Mouse (Mus musculus): ENCODE results near the gene Rps10. TPM values are rescaled to one million over a fixed set of nuclear protein-coding genes. Genes with fewer than 3 reads are reported as not detected.
A peak's percentile ranks its signal among the peaks of the same experiment; 100 is the strongest.
"Not testable (repeated sequence)": the region's sequence is repeated elsewhere in the genome, so short reads cannot be mapped to it uniquely, and the experiment has no call there.

Gene Rps10
- polyA plus RNA-seq, 1 experiment from 2014 or later: 875 TPM

GRCm38 (mm10) chr17:27638921-27639332, 2.5 kb upstream of the Rps10 start:
- peaks cover 8% of the 10 kb centered on the region for H3K36me3 ChIP-seq
- peaks cover 24% of the 10 kb centered on the region for H3K4me1 ChIP-seq
- H3K27me3 ChIP-seq (ENCODE audit: low read depth, poor library complexity, severe bottlenecking): no peaks in the 10 kb centered on the region
- H3K9me3 ChIP-seq (replicated peaks): no peaks in the 10 kb centered on the region
- no peak overlapping the region for H3K27ac ChIP-seq
- 81% methylated on average over 20 of the region's 20 CpGs for WGBS
- H3K4me3 ChIP-seq: no peak overlapping the region
- no peak for DNase-seq (ENCODE audit: low spot score)

DNA sequence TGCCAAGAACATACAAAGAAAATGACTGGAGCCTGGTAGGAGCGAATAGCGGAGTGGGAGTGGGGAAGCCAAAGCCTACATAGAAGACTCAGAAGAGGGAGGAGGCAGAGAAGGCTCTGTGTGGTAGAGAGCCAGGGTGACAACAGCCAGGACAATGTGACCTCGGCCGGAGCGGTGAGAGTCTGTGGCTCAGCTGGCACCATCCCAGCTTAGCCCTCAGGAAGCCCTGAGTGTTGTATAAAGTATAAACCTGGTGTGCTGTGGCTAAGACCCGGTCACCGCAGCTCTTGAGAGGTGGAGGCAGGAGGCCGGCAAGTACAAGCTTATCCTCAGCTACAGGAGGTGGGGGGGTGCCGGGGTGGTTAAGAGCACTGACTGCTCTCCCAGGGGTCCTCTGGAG, 864 bp upstream of the Rps10 start:
- no peak for DNase-seq (ENCODE audit: low spot score)
- Histone ChIP-seq H3K9me3 (replicated peaks) (no peaks in the 10 kb centered on the region), H3K4me1 (peaks cover 29% of the 10 kb centered on the region), H3K36me3 (peaks cover 24% of the 10 kb centered on the region), H3K4me3 (no peak overlapping the region), H3K27ac (no peak overlapping the region), H3K27me3 (ENCODE audit: low read depth, poor library complexity, severe bottlenecking) (no peaks in the 10 kb centered on the region)
- WGBS: 74% methylated on average over 9 of the region's 9 CpGs

- H3K36me3 ChIP-seq: peaks cover 42% of the 10 kb centered on the region
- H3K27me3 ChIP-seq (ENCODE audit: low read depth, poor library complexity, severe bottlenecking); H3K9me3 ChIP-seq (replicated peaks); DNase-seq (ENCODE audit: low spot score): not testable (repeated sequence)
- WGBS: 53% methylated on average over 9 of the region's 9 CpGs
- H3K27ac ChIP-seq: peak overlapping the region; percentile 96
- peak overlapping the region; percentile 99 for H3K4me3 ChIP-seq
- peaks cover 41% of the 10 kb centered on the region for H3K4me1 ChIP-seq
Measured at GRCm38 (mm10) chr17:27635575-27635903, 930 bp downstream of the Rps10 start.

GRCm38 (mm10) chr17:27634871-27635574, 1.4 kb downstream of the Rps10 start, which contains the start of gene RPS10-NUDT3:
TSS of gene RPS10-NUDT3 (minus strand) at chr17:27635222.
- Histone ChIP-seq H3K4me3 (peak within 1 kb of the TSS; percentile 99), H3K4me1 (peaks cover 43% of the 10 kb centered on the region), H3K27me3 (ENCODE audit: low read depth, poor library complexity, severe bottlenecking) (no peaks in the 10 kb centered on the region), H3K27ac (peak within 1 kb of the TSS; percentile 96), H3K9me3 (replicated peaks) (no peaks in the 10 kb centered on the region), H3K36me3 (peaks cover 47% of the 10 kb centered on the region)
- DNase-seq (ENCODE audit: low spot score): peak; percentile 97
- WGBS: under 1% methylated on average over 71 of the region's 72 CpGs

DNA sequence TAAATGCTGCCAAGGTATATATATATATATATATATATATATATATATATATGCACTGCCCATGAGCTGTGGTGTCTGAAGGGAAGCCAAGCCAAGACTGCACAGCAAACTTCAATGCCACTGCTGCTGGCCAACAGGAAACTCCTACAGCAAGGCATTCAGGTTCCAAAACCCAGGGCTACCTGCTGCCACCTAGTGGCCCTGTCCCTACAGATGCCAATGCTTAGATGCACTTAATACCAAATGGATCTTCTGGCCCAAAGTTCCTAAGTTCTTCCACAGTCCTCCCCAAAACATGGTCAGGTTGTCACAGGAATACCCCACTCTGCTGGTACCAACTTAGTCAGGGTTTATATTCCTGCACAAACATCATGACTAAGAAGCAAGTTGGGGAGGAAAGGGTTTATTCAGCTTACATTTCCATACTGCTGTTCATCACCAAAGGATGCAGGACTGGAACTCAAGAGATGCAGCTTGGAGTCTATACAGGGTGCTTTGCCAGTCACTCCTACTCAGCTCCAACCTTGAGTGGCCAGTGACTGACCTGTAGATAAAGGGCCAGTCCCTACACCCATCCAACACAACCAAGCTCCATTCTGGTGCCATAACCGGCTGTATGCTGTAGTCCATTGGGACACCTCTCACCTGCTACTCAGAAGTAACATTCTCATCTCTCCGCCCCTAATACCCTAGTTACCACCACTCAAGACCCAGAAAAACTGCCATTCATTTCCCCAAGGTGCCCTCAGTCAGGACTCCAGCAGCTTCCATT, 7.0 kb downstream of the Rps10 start:
- no peak overlapping the region for H3K4me3 ChIP-seq
- no peaks in the 10 kb centered on the region for H3K9me3 ChIP-seq (replicated peaks)
- peaks cover 60% of the 10 kb centered on the region for H3K36me3 ChIP-seq
- peaks cover 51% of the 10 kb centered on the region for H3K4me1 ChIP-seq
- peak; percentile 81 for DNase-seq (ENCODE audit: low spot score)
- WGBS: 75% methylated on average over 2 of the region's 2 CpGs
- H3K27me3 ChIP-seq (ENCODE audit: low read depth, poor library complexity, severe bottlenecking): no peaks in the 10 kb centered on the region
- H3K27ac ChIP-seq: no peak overlapping the region

DNA sequence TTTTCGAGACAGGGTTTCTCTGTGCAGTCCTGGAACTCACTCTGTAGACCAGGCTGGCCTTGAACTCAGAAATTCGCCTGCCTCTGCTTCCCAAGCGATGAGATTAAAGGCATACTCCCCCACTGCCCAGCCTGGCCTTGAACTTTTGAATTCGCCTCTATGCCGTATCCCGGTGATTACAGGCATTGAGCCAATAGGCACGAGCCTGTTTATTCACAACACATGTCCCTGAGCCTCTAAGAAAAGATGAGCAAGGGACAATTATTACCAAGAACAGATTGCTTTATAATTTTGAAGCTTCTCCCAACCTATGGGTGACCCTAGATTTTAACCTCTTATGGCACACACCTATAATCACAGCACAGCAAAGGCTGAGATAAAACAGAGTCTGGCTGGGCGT, 8.1 kb downstream of the Rps10 start:
- WGBS: 89% methylated on average over 8 of the region's 8 CpGs
- peaks cover 53% of the 10 kb centered on the region for H3K4me1 ChIP-seq
- peaks cover 50% of the 10 kb centered on the region for H3K36me3 ChIP-seq
- H3K27me3 ChIP-seq (ENCODE audit: low read depth, poor library complexity, severe bottlenecking): no peaks in the 10 kb centered on the region
- H3K4me3 ChIP-seq: no peak overlapping the region
- no peak for DNase-seq (ENCODE audit: low spot score)
- H3K27ac ChIP-seq: no peak overlapping the region
- no peaks in the 10 kb centered on the region for H3K9me3 ChIP-seq (replicated peaks)

- Histone ChIP-seq H3K27ac (no peak overlapping the region), H3K4me3 (no peak overlapping the region), H3K36me3 (peaks cover 41% of the 10 kb centered on the region), H3K4me1 (peaks cover 45% of the 10 kb centered on the region), H3K27me3 (ENCODE audit: low read depth, poor library complexity, severe bottlenecking) (no peaks in the 10 kb centered on the region), H3K9me3 (replicated peaks) (no peaks in the 10 kb centered on the region)
- no peak for DNase-seq (ENCODE audit: low spot score)
- WGBS: 57% methylated on average over 5 of the region's 5 CpGs
Measured at GRCm38 (mm10) chr17:27627451-27627850, 9.0 kb downstream of the Rps10 start.

GRCm38 (mm10) chr17:27626681-27627080, 9.8 kb downstream of the Rps10 start:
- H3K36me3 ChIP-seq: peaks cover 33% of the 10 kb centered on the region
- no peak for DNase-seq (ENCODE audit: low spot score)

GRCm38 (mm10) chr17:27625455-27626251, 10.8 kb downstream of the Rps10 start:
- Histone ChIP-seq H3K27ac (no peak overlapping the region), H3K4me3 (no peak overlapping the region), H3K9me3 (replicated peaks) (no peaks in the 10 kb centered on the region), H3K27me3 (ENCODE audit: low read depth, poor library complexity, severe bottlenecking) (no peaks in the 10 kb centered on the region), H3K36me3 (peaks cover 23% of the 10 kb centered on the region), H3K4me1 (peaks cover 41% of the 10 kb centered on the region)
- 36% methylated on average over 7 of the region's 7 CpGs for WGBS
- no peak for DNase-seq (ENCODE audit: low spot score)

More at GRCm38 (mm10) chr17:27626681-27627080, 9.8 kb downstream of the Rps10 start:
- H3K4me1 ChIP-seq: peaks cover 39% of the 10 kb centered on the region
- H3K27me3 ChIP-seq (ENCODE audit: low read depth, poor library complexity, severe bottlenecking): no peaks in the 10 kb centered on the region
- H3K4me3 ChIP-seq: no peak overlapping the region
- H3K27ac ChIP-seq: no peak overlapping the region
- H3K9me3 ChIP-seq (replicated peaks): no peaks in the 10 kb centered on the region
- 27% methylated on average over 5 of the region's 5 CpGs for WGBS

- peaks cover 23% of the 10 kb centered on the region for H3K36me3 ChIP-seq
- H3K4me3 ChIP-seq: peak within 1 kb of the TSS; percentile 86
- no peaks in the 10 kb centered on the region for H3K27me3 ChIP-seq (ENCODE audit: low read depth, poor library complexity, severe bottlenecking)
- H3K4me1 ChIP-seq: peaks cover 45% of the 10 kb centered on the region
- peak within 1 kb of the TSS; percentile 98 for H3K27ac ChIP-seq
- no peaks in the 10 kb centered on the region for H3K9me3 ChIP-seq (replicated peaks)
- DNase-seq (ENCODE audit: low spot score): peak; percentile 93
- WGBS: 8% methylated on average over 87 of the region's 91 CpGs
Measured at GRCm38 (mm10) chr17:27623360-27624326, 12.8 kb downstream of the Rps10 start, which contains the start of gene Nudt3. TSS of gene Nudt3 (minus strand) at chr17:27623495.

DNA sequence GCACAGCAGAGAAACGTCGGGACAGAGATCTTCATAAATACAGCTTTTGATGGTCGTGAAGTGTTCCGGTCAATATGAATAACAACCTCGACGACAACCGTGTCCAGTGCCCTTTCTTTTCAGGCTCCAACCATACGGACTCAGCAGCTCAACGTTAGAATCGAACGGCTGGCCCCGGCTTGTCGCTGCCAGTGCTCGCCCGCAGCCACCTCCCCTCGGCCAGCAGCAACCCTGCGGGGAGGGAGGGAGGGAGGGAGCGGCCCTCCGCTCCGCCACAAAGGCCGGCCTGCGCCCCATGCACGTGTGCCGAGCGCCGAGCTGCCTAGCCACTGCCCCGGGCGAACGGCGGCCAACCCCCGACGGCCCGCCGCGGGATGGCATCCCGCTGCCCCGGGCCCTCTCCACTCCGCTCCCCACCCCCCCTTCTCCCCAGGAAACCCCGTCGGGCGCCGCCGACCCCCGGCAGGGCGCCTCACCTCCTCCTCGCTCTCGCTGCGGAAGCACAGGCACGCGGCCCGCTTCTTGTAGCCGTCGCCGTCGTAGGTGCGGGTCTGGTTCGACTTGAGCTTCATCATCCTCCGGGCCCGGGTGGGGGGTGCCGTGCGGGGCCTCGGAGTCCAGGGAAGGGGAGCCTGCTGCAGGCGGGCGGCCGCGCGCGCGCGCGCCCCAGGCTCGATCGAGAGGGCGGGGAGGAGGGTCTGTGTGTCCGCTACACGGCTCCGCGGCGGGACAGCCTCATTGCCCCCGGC, 13.7 kb downstream of the Rps10 start:
- H3K4me1 ChIP-seq: peaks cover 45% of the 10 kb centered on the region

More for the DNA sequence above, 13.7 kb downstream of the Rps10 start:
- Histone ChIP-seq H3K9me3 (replicated peaks) (no peaks in the 10 kb centered on the region; the same call in 1 of the 2 replicates), H3K36me3 (peaks cover 27% of the 10 kb centered on the region), H3K27ac (peak overlapping the region; percentile 98), H3K4me3 (peak overlapping the region; percentile 86), H3K27me3 (ENCODE audit: low read depth, poor library complexity, severe bottlenecking) (no peaks in the 10 kb centered on the region)
- DNase-seq (ENCODE audit: low spot score): peak; percentile 80
- under 1% methylated on average over 70 of the region's 80 CpGs for WGBS

Data from limb, embryonic 10.5 days (tissue).